Mouse (Mus musculus): ENCODE data around the gene Neurl1a.
A peak's percentile ranks its signal among the peaks of the same experiment; 100 is the strongest.

Gene Neurl1a

GRCm38 (mm10) chr19:47291307-47292080 is 112.9 kb downstream of the Neurl1a start:
- peak; percentile 43 for DNase-seq

GRCm38 (mm10) chr19:47292451-47292951 is 113.9 kb downstream of the Neurl1a start:
- DNase-seq: peak; percentile 33

- DNase-seq: no peak
These were observed 119.5 kb downstream of the Neurl1a start for GRCm38 (mm10) chr19:47298100-47298499.

GRCm38 (mm10) chr19:47301303-47302190 is 122.9 kb downstream of the Neurl1a start:
- peak; percentile 54 for DNase-seq

GRCm38 (mm10) chr19:47302191-47302852 is 123.7 kb downstream of the Neurl1a start:
- DNase-seq: peak; percentile 61

GRCm38 (mm10) chr19:47303128-47303527 is 124.5 kb downstream of the Neurl1a start:
- DNase-seq: peak; percentile 82

GRCm38 (mm10) chr19:47304170-47304745 is 125.6 kb downstream of the Neurl1a start:
- no peak for DNase-seq

- DNase-seq: no peak
These were observed 126.8 kb downstream of the Neurl1a start for GRCm38 (mm10) chr19:47305401-47305800.

GRCm38 (mm10) chr19:47306128-47306916 is 127.7 kb downstream of the Neurl1a start:
- no peak for DNase-seq

GRCm38 (mm10) chr19:47306917-47307315 is 128.3 kb downstream of the Neurl1a start:
- no peak for DNase-seq
